Mouse (Mus musculus) stomach, embryonic 16.5 days (tissue): ENCODE measurements at regions not wholly inside any gene's neighbourhood (a gene's known extent, or its start where the extent isn't known, plus 50 kb on each side); places are given as distances from the start of the nearest gene placed in this dataset.
A peak's percentile ranks its signal among the peaks of the same experiment; 100 is the strongest.

Experiments
- ATAC-seq: fragments of 200-750 bp; cut with Nextera tagmentation; 2 replicates; pipeline ENCODE4 v1.8.0; 2017; ENCODE audit warnings: moderate number of reproducible peaks, moderate TSS enrichment; ENCODE audit not compliant: insufficient read depth, low FRiP score
- H3K27ac ChIP-seq: fragments of 300-500 bp; sonication (generic); 2 replicates; pipeline ENCODE4 v1.5.1; 2014; ENCODE audit warnings: low read length
- H3K27me3 ChIP-seq: fragments of 300-500 bp; sonication (generic); 2 replicates; pipeline ENCODE4 v1.6.1; 2014; ENCODE audit warnings: low read length, control low read depth, mixed read lengths; ENCODE audit not compliant: control insufficient read depth, insufficient read depth
- H3K36me3 ChIP-seq: fragments of 300-500 bp; sonication (generic); 2 replicates; pipeline ENCODE4 v1.6.1; 2014; ENCODE audit warnings: low read length; ENCODE audit not compliant: control insufficient read depth, insufficient read depth
- H3K4me1 ChIP-seq: fragments of 300-500 bp; sonication (generic); 2 replicates; pipeline ENCODE4 v1.6.1; 2014; ENCODE audit warnings: low read length, control low read depth, mixed read lengths; ENCODE audit not compliant: control insufficient read depth, insufficient read depth
- H3K4me2 ChIP-seq: fragments of 300-500 bp; sonication (generic); 2 replicates; pipeline ENCODE4 v1.6.1; 2014; ENCODE audit warnings: low read depth, low read length, mixed read lengths
- H3K4me3 ChIP-seq: fragments of 300-500 bp; sonication (generic); replicated peaks from 2 replicates; pipeline ENCODE4 v1.5.1; 2014; ENCODE audit warnings: mild to moderate bottlenecking, low read length
- H3K9ac ChIP-seq: fragments of 300-500 bp; sonication (generic); 2 replicates; pipeline ENCODE4 v1.6.1; 2014; ENCODE audit warnings: low read length
- H3K9me3 ChIP-seq: fragments of 300-500 bp; sonication (generic); replicated peaks from 2 replicates; pipeline ENCODE4 v1.6.1; 2016; ENCODE audit warnings: low read length, control low read depth; ENCODE audit not compliant: control insufficient read depth
- WGBS: fragments of 180-500 bp; shearing (Covaris S2); extraction: QIAGEN DNeasy Blood & Tissue Kit; methylation state at CpG from one replicate; pipeline ENCODE4 v1.1.7; 2014; 5-methylcytosine and 5-hydroxymethylcytosine counted together

DNA sequence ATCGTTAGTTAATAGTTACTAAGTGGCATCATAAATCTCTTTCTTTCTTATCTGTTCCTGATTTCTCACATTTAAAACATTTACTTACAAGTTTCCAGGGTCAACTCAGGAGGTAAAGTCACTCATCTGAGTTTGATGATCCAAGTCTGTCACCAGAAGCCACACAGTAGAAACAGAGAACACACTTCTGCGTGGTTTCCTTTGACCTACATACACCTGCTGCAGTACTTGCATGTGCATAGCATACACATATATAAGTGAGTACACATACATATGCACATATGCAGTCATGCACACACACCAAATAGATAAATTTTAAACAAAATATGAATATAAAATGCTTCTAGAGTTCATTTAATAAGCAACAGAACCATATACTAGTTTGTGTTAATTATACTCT, 306.5 kb upstream of the Robo2 start:
- 44% methylated on average over 2 of the region's 2 CpGs for WGBS
- H3K27ac ChIP-seq: no peak overlapping the region
- H3K27me3 ChIP-seq: no peaks in the 10 kb centered on the region
- no peak overlapping the region for H3K4me2 ChIP-seq
- H3K9me3 ChIP-seq: no peaks in the 10 kb centered on the region
- no peak for ATAC-seq
- no peaks in the 10 kb centered on the region for H3K36me3 ChIP-seq
- H3K4me1 ChIP-seq: no peaks in the 10 kb centered on the region
- H3K4me3 ChIP-seq: no peak overlapping the region
- no peak overlapping the region for H3K9ac ChIP-seq

DNA sequence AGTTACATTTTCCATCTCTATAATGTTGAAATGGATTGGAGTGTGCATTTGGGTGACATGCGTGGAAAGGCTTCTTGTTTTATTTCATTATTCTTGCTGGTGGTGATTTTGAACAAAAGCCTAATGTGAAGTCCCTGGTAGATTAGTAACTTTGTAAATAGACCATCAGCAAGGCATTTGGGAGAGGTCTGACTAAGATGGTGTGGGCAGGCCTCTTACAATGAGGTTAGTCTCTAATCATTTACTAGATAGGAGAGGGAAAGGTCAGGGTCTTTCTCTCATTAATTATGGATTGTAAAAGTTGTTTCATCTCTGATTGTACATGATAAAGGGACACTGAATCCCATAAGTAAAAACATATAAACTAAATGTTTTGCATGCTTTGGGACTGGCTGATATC, 306.0 kb upstream of the Robo2 start:
- no peak for ATAC-seq
- no peak overlapping the region for H3K4me3 ChIP-seq
- H3K36me3 ChIP-seq: no peaks in the 10 kb centered on the region
- H3K27me3 ChIP-seq: no peaks in the 10 kb centered on the region
- no peaks in the 10 kb centered on the region for H3K4me1 ChIP-seq
- no peaks in the 10 kb centered on the region for H3K9me3 ChIP-seq
- H3K4me2 ChIP-seq: no peak overlapping the region
- H3K27ac ChIP-seq: no peak overlapping the region
- WGBS: 70% methylated on average over 1 of the region's 1 CpGs
- H3K9ac ChIP-seq: no peak overlapping the region

DNA sequence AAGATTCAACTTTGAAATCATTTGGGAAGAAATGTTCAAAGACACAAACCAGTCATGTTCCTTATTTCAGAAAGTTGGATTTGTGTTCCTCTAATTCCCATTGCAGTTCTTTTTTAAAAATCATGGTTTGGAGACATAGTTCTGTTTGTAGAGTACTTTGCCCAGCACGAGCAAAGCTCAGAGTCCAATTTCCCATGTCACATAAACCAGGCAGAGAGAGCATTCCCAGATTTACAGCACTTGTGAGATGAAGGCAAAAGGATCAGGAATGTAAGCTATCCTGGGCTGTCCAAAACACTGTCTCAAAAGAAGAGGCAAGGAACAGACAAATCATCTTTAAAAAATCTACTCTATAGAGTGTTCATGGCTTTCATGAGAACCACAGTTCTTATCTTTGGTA, 303.3 kb upstream of the Robo2 start:
- 55% methylated on average over 1 of the region's 1 CpGs for WGBS
- Histone ChIP-seq H3K4me2 (no peak overlapping the region), H3K36me3 (no peaks in the 10 kb centered on the region)

DNA sequence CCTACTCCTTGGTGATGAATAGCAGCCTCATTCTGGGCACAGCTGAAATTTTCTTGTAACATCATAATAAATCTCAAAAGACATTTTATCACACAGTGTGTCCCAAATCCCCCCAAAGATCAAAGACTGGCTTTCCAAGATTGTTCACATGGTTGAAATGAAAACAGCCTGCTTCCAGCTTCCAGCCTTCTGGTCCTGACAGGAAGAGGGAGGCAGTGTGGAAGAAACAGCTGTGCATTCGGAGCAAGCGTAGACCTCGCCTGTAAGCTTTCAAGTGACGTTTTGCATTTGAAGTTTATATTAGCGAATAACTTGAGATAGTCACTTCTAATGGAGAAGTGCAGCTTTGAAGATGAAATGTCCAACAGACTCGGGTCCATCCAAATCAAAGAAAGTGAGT, 300.9 kb upstream of the Robo2 start:
- Histone ChIP-seq H3K9me3 (no peaks in the 10 kb centered on the region), H3K4me3 (0 out of 2 replicates have a peak overlapping the region, but pooled peaks have one; percentile 11), H3K27ac (no peak overlapping the region), H3K9ac (no peak overlapping the region), H3K4me1 (no peaks in the 10 kb centered on the region), H3K27me3 (no peaks in the 10 kb centered on the region), H3K36me3 (no peaks in the 10 kb centered on the region), H3K4me2 (0 out of 2 replicates have a peak overlapping the region, but pooled peaks have one; percentile 6)
- 43% methylated on average over 6 of the region's 6 CpGs for WGBS
- no peak for ATAC-seq

More for the DNA sequence above, 303.3 kb upstream of the Robo2 start:
- H3K4me1 ChIP-seq: no peaks in the 10 kb centered on the region
- no peak overlapping the region for H3K4me3 ChIP-seq
- no peak overlapping the region for H3K9ac ChIP-seq
- no peak overlapping the region for H3K27ac ChIP-seq
- H3K9me3 ChIP-seq: no peaks in the 10 kb centered on the region
- H3K27me3 ChIP-seq: no peaks in the 10 kb centered on the region
- ATAC-seq: no peak

DNA sequence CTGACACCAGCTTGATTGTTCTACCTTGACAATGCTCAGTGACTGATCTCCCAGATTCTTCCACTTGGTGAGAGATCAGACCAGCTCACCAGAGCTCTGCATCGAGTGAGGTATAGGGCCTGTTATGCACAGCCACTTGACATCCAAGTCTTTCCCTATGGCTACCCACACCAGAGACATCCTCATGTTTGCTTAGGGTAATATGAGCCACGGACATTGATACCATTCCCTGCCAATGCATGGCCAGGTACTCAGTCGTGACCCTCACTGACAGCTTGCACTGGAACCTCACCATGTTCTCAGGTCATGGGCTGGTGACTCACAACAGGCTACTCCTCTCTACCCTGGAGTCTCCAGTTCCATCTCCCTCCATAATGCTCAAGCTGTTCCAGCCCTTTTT, 290.4 kb upstream of the Robo2 start:
- Histone ChIP-seq H3K9ac (no peak overlapping the region), H3K4me1 (no peaks in the 10 kb centered on the region), H3K36me3 (no peaks in the 10 kb centered on the region), H3K4me2 (no peak overlapping the region), H3K27ac (no peak overlapping the region), H3K27me3 (no peaks in the 10 kb centered on the region), H3K4me3 (no peak overlapping the region), H3K9me3 (no peaks in the 10 kb centered on the region)
- no peak for ATAC-seq
- WGBS: 74% methylated on average over 3 of the region's 3 CpGs

GRCm38 (mm10) chr16:74683371-74683770, 271.7 kb upstream of the Robo2 start:
- H3K9ac ChIP-seq: no peak overlapping the region
- H3K4me2 ChIP-seq: no peak overlapping the region
- no peak for ATAC-seq
- no peaks in the 10 kb centered on the region for H3K27me3 ChIP-seq
- H3K9me3 ChIP-seq: no peaks in the 10 kb centered on the region
- 26% methylated on average over 3 of the region's 3 CpGs for WGBS
- H3K36me3 ChIP-seq: no peaks in the 10 kb centered on the region
- H3K4me3 ChIP-seq: no peak overlapping the region
- no peaks in the 10 kb centered on the region for H3K4me1 ChIP-seq
- no peak overlapping the region for H3K27ac ChIP-seq

DNA sequence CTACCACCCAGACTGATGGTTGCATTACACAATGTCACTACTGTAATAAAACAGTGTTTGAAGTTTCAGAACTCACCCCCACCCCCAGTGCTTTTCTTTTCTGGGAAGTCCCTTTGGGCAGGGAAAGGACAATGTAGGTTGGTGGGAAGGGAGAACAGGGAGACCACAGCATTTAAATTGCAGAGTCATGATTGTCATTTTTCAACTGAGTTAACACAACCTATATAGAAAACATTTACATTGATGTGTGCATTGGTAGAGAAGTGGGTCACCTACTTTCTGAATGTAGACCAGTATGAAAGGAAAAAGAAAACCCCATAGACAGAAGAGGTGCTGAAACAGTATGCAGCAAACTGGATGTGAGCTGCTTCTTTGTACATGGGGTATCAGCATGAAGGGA, 264.0 kb upstream of the Robo2 start:
- Histone ChIP-seq H3K4me1 (no peaks in the 10 kb centered on the region), H3K9me3 (no peaks in the 10 kb centered on the region), H3K36me3 (no peaks in the 10 kb centered on the region), H3K27ac (no peak overlapping the region), H3K27me3 (no peaks in the 10 kb centered on the region), H3K9ac (no peak overlapping the region), H3K4me3 (no peak overlapping the region), H3K4me2 (no peak overlapping the region)
- ATAC-seq: no peak

GRCm38 (mm10) chr16:74671466-74671865, 259.8 kb upstream of the Robo2 start:
- WGBS: 90% methylated on average over 3 of the region's 3 CpGs
- Histone ChIP-seq H3K4me2 (no peak overlapping the region), H3K4me3 (no peak overlapping the region), H3K27ac (no peak overlapping the region), H3K27me3 (no peaks in the 10 kb centered on the region), H3K9me3 (no peaks in the 10 kb centered on the region), H3K9ac (no peak overlapping the region), H3K4me1 (no peaks in the 10 kb centered on the region), H3K36me3 (no peaks in the 10 kb centered on the region)
- ATAC-seq: no peak

DNA sequence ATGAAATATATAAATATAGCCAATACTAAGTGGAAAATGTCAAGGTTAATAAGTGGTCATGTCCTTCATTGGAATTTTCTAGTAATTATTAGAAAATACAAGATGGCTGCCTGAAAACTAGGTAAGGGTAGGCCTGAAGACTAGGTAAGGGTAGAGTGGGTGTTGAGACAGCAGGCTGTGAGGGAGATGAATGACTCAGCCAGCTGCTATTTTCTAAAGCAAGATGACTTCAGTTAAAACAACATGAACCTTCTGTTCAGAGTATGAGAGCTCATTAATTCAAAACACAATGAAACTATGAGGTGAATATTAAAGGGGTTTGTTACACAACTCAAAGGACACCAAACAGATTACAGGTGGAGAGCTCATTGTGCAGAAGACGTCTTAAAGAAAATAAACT, 252.7 kb upstream of the Robo2 start:
- H3K9ac ChIP-seq: no peak overlapping the region
- no peaks in the 10 kb centered on the region for H3K27me3 ChIP-seq
- no peaks in the 10 kb centered on the region for H3K4me1 ChIP-seq
- no peak for ATAC-seq
- no peaks in the 10 kb centered on the region for H3K36me3 ChIP-seq
- no peak overlapping the region for H3K4me2 ChIP-seq
- H3K4me3 ChIP-seq: no peak overlapping the region
- no peak overlapping the region for H3K27ac ChIP-seq
- WGBS: 49% methylated on average over 1 of the region's 1 CpGs
- H3K9me3 ChIP-seq: no peaks in the 10 kb centered on the region

GRCm38 (mm10) chr16:74651244-74651643, 239.6 kb upstream of the Robo2 start:
- 58% methylated on average over 3 of the region's 3 CpGs for WGBS
- no peaks in the 10 kb centered on the region for H3K27me3 ChIP-seq
- H3K4me2 ChIP-seq: no peak overlapping the region
- H3K9ac ChIP-seq: no peak overlapping the region
- no peaks in the 10 kb centered on the region for H3K36me3 ChIP-seq
- no peak overlapping the region for H3K4me3 ChIP-seq
- H3K27ac ChIP-seq: no peak overlapping the region
- ATAC-seq: no peak
- H3K9me3 ChIP-seq: no peaks in the 10 kb centered on the region
- H3K4me1 ChIP-seq: no peaks in the 10 kb centered on the region
